Comparison of ENCODE assay signal across 1 mouse cellular context in the genomic region with DNA sequence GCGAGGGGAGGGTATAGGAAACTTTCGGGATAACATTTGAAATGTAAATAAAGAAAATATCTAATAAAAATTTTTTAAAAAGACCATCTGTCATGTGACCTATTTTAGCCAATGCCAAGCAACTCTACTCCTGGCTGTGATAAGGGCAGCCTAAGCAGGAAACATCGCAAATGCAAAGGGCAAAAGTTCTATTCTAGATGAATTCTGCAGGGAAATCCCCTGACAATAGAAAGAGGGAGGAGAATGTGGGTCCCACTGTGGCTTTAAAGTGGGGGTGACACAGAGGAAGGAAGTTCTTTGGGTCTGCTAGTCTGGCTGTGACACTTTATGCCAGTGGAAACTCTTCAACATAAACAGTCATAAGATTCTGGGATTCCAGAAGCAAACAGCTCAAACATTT.
TF ChIP-seq lines count a peak whose summit lies in the region.

No protein-coding gene starts in this region.

TF ChIP-seq in CH12.LX, 34 proteins besides CTCF, POLR2A, EP300 and RAD21 (continued from another document):
- no peak for TF ChIP-seq MEF2A (IDR thresholded peaks at IDR 0.05; ENCODE audit: borderline replicate concordance, low read depth, low read length)
